Mouse (Mus musculus) midbrain, embryonic 16.5 days (tissue): Measurements from ENCODE around the gene Gm10662. TPM values are rescaled to one million over a fixed set of nuclear protein-coding genes. Genes with fewer than 3 reads are reported as not detected.
"Not testable (repeated sequence)": the region's sequence is repeated elsewhere in the genome, so short reads cannot be mapped to it uniquely, and the experiment has no call there.

ENCODE experiments used
- ATAC-seq: fragments of 200-750 bp; cut with Nextera tagmentation; 2 replicates; pipeline ENCODE4 v1.8.0; 2017; ENCODE audit warnings: moderate TSS enrichment
- H3K27ac ChIP-seq: fragments of 300-500 bp; sonication (generic); 2 replicates; pipeline ENCODE4 v1.5.1; 2014; ENCODE audit warnings: mild to moderate bottlenecking, low read length, mixed read lengths
- H3K27me3 ChIP-seq: fragments of 300-500 bp; sonication (generic); 2 replicates; pipeline ENCODE4 v1.6.1; 2014; ENCODE audit warnings: low read depth, low read length, mixed read lengths; ENCODE audit not compliant: control insufficient read depth, insufficient read depth
- H3K36me3 ChIP-seq: fragments of 300-500 bp; sonication (generic); 2 replicates; pipeline ENCODE4 v1.6.1; 2014; ENCODE audit warnings: mild to moderate bottlenecking, low read length, moderate library complexity, mixed read lengths; ENCODE audit not compliant: control insufficient read depth, insufficient read depth
- H3K4me1 ChIP-seq: fragments of 300-500 bp; sonication (generic); 2 replicates; pipeline ENCODE4 v1.6.1; 2014; ENCODE audit warnings: mild to moderate bottlenecking, low read length, mixed read lengths; ENCODE audit not compliant: control insufficient read depth, insufficient read depth
- H3K4me2 ChIP-seq: fragments of 300-500 bp; sonication (generic); 2 replicates; pipeline ENCODE4 v1.6.1; 2014; ENCODE audit warnings: mild to moderate bottlenecking, low read length, mixed read lengths
- H3K4me3 ChIP-seq: fragments of 300-500 bp; sonication (generic); 2 replicates; pipeline ENCODE4 v1.5.1; 2014; ENCODE audit warnings: low read depth, mild to moderate bottlenecking, low read length, moderate library complexity, mixed read lengths
- H3K9ac ChIP-seq: fragments of 300-500 bp; sonication (generic); 2 replicates; pipeline ENCODE4 v1.6.1; 2014; ENCODE audit warnings: low read depth, low read length, mixed read lengths
- H3K9me3 ChIP-seq: fragments of 300-500 bp; sonication (generic); replicated peaks from 2 replicates; pipeline ENCODE4 v1.6.1; 2014; ENCODE audit warnings: mild to moderate bottlenecking, low read length, mixed read lengths; ENCODE audit not compliant: control insufficient read depth, poor library complexity, severe bottlenecking
- WGBS: fragments of 180-500 bp; shearing (Covaris S2); extraction: QIAGEN DNeasy Blood & Tissue Kit; methylation state at CpG from one replicate; pipeline ENCODE4 v1.1.7; 2014; 5-methylcytosine and 5-hydroxymethylcytosine counted together
- polyA plus RNA-seq: library from polyadenylated mRNA; unstranded; fragments of >200 nt; fragmentation: Nextera tagmentation; extraction: Ambion mirVana; gene quantifications from 2 replicates; pipeline ENCODE4 v1.2.1, GENCODE M21; 2015

Gm10662 gene
- not detected in 2 replicates for polyA plus RNA-seq

GRCm38 (mm10) chr7:23144380-23144779, at the start of gene Gm10662:
Gene Gm10662 (minus strand): TSS chr7:23144480.
- no CpG with 5 or more reads among the region's 1 CpGs for WGBS
- H3K27ac ChIP-seq, H3K27me3 ChIP-seq, H3K36me3 ChIP-seq, H3K4me2 ChIP-seq, ATAC-seq, H3K9me3 ChIP-seq, H3K9ac ChIP-seq, H3K4me3 ChIP-seq, H3K4me1 ChIP-seq: not testable (repeated sequence)

GRCm38 (mm10) chr7:23163505-23163904, 19.2 kb upstream of the Gm10662 start:
- H3K9ac ChIP-seq, H3K4me1 ChIP-seq, H3K4me3 ChIP-seq, H3K9me3 ChIP-seq, H3K27me3 ChIP-seq, H3K4me2 ChIP-seq, H3K27ac ChIP-seq, ATAC-seq, H3K36me3 ChIP-seq: not testable (repeated sequence)
- 87% methylated on average over 10 of the region's 10 CpGs for WGBS

Other genes starting within 250 kb of the Gm10662 start
- not detected in 2 replicates for gene Gm4214, start 159.8 kb downstream of the Gm10662 start, polyA plus RNA-seq
- not detected in 2 replicates for gene Gm4216, start 124.6 kb downstream of the Gm10662 start, polyA plus RNA-seq
- gene Vmn1r163, start 88.9 kb downstream of the Gm10662 start, polyA plus RNA-seq: not detected in 2 replicates
- not detected in 2 replicates for gene Gm8720, start 77.0 kb downstream of the Gm10662 start, polyA plus RNA-seq
- gene Vmn1r165, start 72.9 kb upstream of the Gm10662 start, polyA plus RNA-seq: not detected in 2 replicates
- gene Vmn1r166, start 107.2 kb upstream of the Gm10662 start, polyA plus RNA-seq: not detected in 2 replicates
- gene Gm6902, start 134.4 kb upstream of the Gm10662 start, polyA plus RNA-seq: not detected in 2 replicates
- not detected in 2 replicates for gene Nlrp4e, start 156.7 kb upstream of the Gm10662 start, polyA plus RNA-seq
- gene Nlrp5, start 241.4 kb upstream of the Gm10662 start, polyA plus RNA-seq: not detected in 2 replicates